Mouse (Mus musculus): ENCODE results near the gene Tmem230. TPM values are rescaled to one million over a fixed set of nuclear protein-coding genes. Genes with fewer than 3 reads are reported as not detected.
"Not testable (repeated sequence)": the region's sequence is repeated elsewhere in the genome, so short reads cannot be mapped to it uniquely, and the experiment has no call there.

Gene Tmem230
- 10 to 100 TPM; 29.1 to 31.3 TPM for total RNA-seq (2021)
- long read RNA-seq, experiment 1, transcript Tmem230-202 (4 exons, 1,551 nt), result minor isoform, 7 of 47 reads
- long read RNA-seq, experiment 1, transcript Tmem230-201 (4 exons, 1,612 nt), result major isoform, 27 of 47 reads
- long read RNA-seq, experiment 1, partial matches to known transcripts, result 0 of 47 reads
- long read RNA-seq, experiment 1, other reads (novel, unspliced or antisense), result 10 of 47 reads
- long read RNA-seq, experiment 2, transcript Tmem230-201 (4 exons, 1,612 nt), result major isoform, 22 of 33 reads
- long read RNA-seq, experiment 2, partial matches to known transcripts, result 0 of 33 reads
- long read RNA-seq, experiment 2, other reads (novel, unspliced or antisense), result 9 of 33 reads

- DNase-seq, result peak; percentile 96
Observed at GRCm38 (mm10) chr2:132247539-132248313, at the start of gene Tmem230. TSS of gene Tmem230 (minus strand) at chr2:132247807.

- no peak for DNase-seq
Observed at GRCm38 (mm10) chr2:132293694-132294450, 46.3 kb upstream of the Tmem230 start.

DNA sequence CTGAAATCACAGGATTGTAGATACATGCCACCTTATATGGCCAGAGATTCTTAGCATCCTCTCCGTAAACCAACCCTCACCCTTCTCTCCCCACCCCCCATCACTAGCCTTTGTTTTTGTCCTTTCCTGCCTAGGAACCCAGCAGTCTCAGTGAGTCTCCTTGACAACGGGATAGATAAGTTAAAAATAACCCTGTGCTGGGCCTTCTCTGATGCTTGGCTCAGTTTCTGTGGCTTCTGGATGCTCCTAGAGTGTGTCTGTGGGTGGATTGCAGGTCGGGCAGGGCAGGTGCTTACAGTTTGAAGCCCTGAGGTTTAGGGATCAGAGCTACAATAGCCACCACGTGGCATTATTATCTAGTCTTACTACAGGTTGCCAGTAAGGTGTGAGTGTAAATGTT, 44.5 kb upstream of the Tmem230 start:
- DNase-seq, result peak; percentile 17

GRCm38 (mm10) chr2:132291265-132291664, 43.7 kb upstream of the Tmem230 start:
- no peak for DNase-seq

GRCm38 (mm10) chr2:132290808-132291207, 43.2 kb upstream of the Tmem230 start:
- DNase-seq, result no peak

- DNase-seq, result not testable (repeated sequence)
Observed at GRCm38 (mm10) chr2:132289213-132289612, 41.6 kb upstream of the Tmem230 start.

DNA sequence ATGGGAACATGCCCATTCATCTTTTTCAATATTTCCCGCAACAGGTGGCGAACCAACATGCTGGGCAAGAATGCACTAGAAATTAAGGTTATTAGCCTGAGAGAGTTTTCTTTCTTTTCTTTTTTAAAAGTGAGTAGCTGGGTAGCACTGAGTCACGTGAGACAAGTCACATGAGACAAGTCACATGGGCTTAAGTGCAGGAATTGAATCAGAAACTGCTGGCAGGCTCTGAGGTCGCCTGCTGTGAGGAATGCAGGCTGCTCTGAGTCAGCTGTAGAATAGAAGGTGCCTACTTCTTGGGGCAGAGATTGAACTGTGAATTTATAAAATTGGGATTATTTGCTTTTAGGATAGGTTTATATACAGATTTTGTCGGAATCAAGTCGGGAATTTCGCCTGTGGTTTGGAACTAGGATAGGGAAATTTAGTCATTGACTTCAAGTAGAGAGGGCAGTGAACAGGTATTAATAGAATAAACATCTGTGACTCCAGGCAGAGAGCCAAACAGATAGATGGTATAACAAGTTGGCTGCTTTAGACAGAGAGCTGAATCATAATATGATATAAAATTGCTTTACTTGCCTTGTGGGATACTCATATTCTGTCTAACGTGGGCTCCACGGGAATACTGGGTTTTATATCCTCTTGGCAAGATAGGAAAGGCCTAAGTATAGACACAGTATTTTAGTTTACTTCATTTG, 38.9 kb upstream of the Tmem230 start:
- DNase-seq, result no peak

DNA sequence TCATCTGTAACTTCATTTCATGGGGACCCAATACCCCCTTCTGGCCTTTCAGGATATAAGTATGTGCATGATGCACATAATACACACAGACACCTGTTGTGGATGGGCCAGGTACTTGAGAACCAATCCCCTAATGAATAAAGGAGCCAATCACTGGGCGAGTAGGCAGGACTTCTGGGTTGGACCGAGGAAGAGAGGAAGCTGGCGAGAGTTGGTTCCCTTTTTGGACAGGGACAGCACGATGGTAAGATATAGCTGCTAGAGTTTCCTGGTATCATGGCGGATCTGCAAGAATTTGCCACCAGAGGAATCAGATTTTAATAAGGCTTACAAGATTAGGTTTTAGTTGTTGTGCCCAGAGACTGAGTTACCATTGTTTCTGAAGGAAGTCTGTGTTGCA, 38.1 kb upstream of the Tmem230 start:
- DNase-seq, result not testable (repeated sequence)

DNA sequence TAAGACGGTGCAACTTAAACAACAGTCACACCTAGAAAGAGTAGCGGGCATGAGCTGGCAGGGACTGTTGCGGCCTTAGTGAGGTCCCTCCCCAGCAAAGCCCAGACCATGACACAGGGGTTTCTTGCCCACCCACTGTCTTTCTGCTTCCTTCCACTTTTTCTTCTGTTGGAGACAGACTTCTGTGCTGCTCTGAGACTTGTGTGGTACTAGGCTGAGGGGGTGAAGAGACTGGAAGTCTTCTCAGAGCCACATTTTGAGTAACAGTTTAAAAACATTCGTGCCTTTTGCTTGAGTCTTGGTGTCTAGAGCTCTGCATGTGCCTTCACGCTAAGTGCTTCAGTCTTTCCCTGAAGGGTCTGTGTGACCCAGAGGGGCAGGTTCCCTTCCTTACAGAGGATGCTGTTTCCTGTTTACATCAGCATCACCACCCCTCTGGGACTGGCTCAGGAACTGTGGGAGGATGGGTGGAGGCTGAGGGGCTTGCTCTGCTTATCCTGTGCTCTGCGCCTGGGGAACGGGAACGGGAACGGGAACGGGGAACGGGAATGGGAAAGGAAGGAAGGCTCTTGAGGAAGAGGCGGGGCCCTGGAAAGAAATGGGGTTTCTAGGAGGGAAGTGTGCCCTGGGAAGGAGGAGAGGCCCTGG, 37.0 kb upstream of the Tmem230 start:
- peak; percentile 45 for DNase-seq

DNA sequence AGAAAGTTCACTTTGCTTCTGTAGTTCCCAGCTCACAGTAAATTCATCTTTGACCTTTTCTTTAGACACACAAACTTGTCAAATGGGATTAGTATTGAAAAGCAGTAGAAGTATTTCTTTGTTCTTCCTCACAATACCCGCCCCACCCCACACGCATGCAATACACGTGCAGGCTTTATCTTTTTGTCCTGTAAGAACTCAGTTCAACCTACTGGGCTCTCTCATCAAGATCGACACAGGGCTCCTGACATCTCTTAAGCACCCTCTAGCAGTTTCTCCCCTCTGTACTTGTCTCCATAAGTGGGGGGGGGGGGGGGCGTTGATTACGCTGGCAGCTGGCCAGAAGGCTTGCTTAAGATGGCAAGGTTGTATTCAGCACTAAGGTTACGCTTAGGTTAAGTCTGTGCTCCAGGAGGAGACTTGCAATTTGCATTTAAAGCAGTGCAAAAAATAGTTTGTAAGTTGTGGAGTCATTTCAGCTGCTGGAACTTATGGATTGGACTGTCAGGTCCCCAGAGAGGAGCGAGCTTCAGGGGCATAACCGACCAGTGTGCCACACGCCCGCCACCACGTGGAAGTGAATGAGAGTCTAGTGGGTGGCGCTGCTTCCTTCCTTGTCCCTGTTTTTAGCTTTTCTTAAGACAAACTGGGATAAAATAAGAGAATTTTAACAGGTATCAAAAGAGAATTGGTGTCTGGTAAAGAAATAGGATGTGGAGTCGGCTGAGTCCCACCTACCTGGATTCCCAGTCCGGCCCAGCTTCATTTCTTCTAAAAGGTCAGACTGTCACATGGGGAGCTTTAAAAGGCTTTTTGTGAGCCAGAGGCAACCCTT, 35.8 kb upstream of the Tmem230 start:
- DNase-seq, result no peak

- no peak for DNase-seq
Observed at GRCm38 (mm10) chr2:132282453-132283174, 35.0 kb upstream of the Tmem230 start.

DNA sequence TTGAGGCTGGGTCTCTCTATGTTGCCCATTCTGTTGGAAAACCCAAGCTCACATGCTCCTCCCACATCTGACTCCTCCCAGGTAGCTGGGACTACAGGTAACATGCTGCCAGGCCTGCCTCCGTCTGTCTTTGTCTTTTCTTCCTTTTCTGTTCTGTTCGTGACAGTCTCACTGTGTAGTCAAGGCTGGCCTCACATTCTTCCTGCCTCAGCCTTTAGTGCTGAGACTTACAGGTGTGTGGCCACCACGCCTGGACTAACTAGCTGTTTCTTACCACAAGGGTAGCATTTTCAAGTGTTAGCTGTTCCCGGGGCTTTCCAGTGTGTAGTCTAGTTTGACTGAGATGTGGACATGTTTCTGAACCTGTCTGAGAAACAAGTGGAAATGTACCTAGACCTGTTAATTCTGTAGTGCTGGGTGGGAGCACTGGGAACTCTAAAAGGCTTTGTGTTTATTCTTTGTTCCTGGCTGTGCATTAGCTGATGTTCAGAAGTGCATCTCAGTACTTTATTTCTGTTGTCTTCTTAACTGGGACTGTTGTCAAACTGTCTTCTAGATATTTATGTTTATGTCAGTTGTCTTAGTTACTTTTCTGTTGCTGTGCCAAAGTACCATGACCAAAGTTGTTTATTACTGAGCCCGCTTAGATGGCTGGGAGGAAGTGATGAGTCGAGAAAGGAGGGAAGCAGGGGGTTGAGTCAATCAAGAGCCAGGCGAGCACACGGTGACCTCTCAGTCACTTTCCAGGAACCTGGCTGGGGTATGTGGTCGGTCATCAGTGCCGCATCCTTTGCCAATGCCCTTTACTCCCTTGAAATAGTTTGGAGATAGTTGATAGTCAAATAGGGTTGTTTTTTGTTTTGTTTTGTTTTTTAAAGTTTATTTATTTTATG, 34.2 kb upstream of the Tmem230 start:
- no peak for DNase-seq

- DNase-seq, result no peak
Observed at GRCm38 (mm10) chr2:132280518-132281120, 33.0 kb upstream of the Tmem230 start.

DNA sequence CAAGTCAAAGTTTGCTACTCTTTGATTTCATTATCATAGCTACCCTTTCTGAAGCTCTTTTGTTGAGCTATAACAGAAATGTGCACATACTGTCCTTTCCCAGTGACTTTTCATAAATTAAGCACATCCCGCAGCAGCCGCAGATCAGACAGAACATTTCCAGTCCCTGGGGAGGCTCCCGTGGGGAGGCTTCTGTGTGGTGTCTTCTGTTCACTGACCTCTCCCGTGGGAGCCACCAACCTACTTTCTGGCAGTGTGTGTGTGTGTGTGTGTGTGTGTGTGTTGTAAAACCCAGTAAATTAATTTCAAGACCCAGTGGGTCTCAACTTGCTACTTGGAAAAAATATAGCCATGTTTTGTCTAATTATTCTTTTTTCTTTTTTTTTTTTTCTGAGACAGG, 32.4 kb upstream of the Tmem230 start:
- no peak for DNase-seq

DNA sequence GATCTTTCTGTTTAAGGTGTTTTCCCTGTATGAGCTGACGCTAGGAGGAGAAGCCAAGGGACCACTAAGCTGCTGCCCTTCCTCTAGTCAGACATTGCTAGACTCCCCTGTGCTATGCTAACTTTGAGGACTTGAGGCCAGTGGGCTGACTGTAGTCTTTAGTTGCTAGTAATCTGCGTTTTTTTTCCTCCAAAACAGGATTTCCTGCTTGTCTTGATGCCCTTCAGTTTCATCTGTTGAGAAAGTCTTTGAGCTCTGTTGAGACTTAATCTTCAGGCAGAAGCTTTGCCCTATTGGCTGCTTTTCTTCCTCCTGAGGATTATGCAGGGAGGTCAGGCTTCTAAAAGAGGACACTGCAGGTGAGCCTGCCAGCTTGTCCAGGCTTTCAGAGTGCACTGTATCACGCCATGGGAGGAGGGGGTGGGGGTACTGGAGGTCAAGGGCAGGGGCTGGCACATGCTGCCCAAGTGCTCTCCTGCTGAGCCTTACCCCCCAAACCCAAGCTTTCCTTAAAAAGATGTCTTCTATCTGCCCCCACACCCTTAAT, 31.8 kb upstream of the Tmem230 start:
- DNase-seq, result no peak

- DNase-seq, result no peak
Observed at GRCm38 (mm10) chr2:132278273-132278853, 30.8 kb upstream of the Tmem230 start.

- no peak for DNase-seq
Observed at GRCm38 (mm10) chr2:132276249-132276648, 28.6 kb upstream of the Tmem230 start.

DNA sequence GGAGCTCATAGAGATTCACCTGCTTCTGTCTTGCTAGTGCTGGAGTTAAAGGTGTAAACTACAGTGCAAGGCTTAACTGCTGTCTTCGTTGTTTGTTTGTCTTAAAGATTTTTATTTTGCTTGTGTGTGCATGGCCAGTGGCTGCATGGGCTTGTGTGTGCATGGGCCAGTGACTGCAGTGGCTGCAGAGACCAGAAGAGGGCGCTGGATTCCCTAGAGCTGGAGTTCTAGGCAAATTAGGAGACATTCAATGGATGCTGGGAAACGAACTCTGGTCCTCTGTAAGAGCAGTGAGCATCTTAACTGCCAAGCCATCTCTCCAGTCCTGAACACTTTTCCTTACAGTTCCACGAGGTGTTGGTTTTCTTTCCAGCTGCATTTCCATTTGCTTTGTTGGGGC, 27.9 kb upstream of the Tmem230 start:
- DNase-seq, result no peak

Measured in adrenal gland, postnatal 10 days (tissue).